Mouse (Mus musculus): ENCODE results near the gene Gm21170. TPM values are rescaled to one million over a fixed set of nuclear protein-coding genes. Genes with fewer than 3 reads are reported as not detected.
"Not testable (repeated sequence)": the region's sequence is repeated elsewhere in the genome, so short reads cannot be mapped to it uniquely, and the experiment has no call there.

Gene Gm21170
- not detected in 2 replicates for polyA plus RNA-seq (2014; fragmentation: Nextera tagmentation; extraction: Ambion mirVana)

DNA sequence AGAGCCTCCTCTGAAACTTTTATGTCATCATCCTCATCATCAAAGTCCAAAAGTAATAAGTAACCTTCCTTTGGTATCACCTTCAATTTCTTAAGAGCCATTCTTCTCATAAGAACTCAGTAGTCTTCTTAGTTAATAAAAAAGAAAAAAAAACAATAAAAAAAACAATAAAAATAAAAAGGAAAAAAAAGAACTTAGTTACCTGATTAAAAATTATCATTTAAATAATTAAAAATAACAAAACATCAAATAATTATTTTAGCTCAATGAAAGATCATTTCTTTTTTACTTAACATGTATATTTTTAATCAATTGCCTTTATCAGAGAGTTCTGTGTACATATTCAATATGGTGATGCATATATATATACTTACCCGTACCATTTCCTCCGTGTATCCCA lies at the start of gene Gm21170:
Gm21170 (minus strand) TSS at position 101 of the 400 bp plus-strand sequence.
- H3K27ac ChIP-seq (ENCODE audit: low read depth, low read length); ATAC-seq (replicated peaks; ENCODE audit: insufficient number of reproducible peaks, low FRiP score, low TSS enrichment): not testable (repeated sequence)
- WGBS (ENCODE audit: insufficient replicate concordance) = no CpG with 5 or more reads among the region's 2 CpGs

More for the DNA sequence above, at the start of gene Gm21170:
- H3K4me1 ChIP-seq (ENCODE audit: control insufficient read depth, insufficient read depth, low read length); H3K36me3 ChIP-seq (ENCODE audit: control insufficient read depth, insufficient read depth, low read length); H3K4me2 ChIP-seq; H3K9me3 ChIP-seq (replicated peaks; ENCODE audit: control insufficient read depth, low read length); H3K4me3 ChIP-seq (ENCODE audit: low read depth, low read length); H3K9ac ChIP-seq (ENCODE audit: low read depth, low read length); H3K27me3 ChIP-seq (ENCODE audit: control insufficient read depth, insufficient read depth, low read length): not testable (repeated sequence)

Other genes with a start within 250 kb of the Gm21170 start
- gene Gm21256, start 240.1 kb downstream of the Gm21170 start, polyA plus RNA-seq (2014; fragmentation: Nextera tagmentation; extraction: Ambion mirVana) = not detected in 2 replicates